Mouse (Mus musculus): ENCODE results near the gene Psap.

GRCm38 (mm10) chr10:60310629-60311028, 33.2 kb downstream of the Psap start:
- TF ChIP-seq GATA2 (IDR thresholded peaks at IDR 0.05; ENCODE audit: borderline replicate concordance, low read depth, low read length): no peak
- no peak for TF ChIP-seq CTCF (IDR thresholded peaks at IDR 0.05; ENCODE audit: low read depth, low read length)
- TF ChIP-seq GATA1 (IDR thresholded peaks at IDR 0.05; ENCODE audit: borderline replicate concordance, low read length): no peak
- TF ChIP-seq POLR2AphosphoS5 (IDR thresholded peaks at IDR 0.05; ENCODE audit: insufficient replicate concordance, low read depth, low read length): no peak
